Mouse (Mus musculus): ENCODE results near the gene Rps9. TPM values are rescaled to one million over a fixed set of nuclear protein-coding genes. Genes with fewer than 3 reads are reported as not detected.
"Not testable (repeated sequence)": the region's sequence is repeated elsewhere in the genome, so short reads cannot be mapped to it uniquely, and the experiment has no call there.

Rps9 gene
- polyA plus RNA-seq, 1 experiment from 2014 or later: 1,214 TPM

- not testable (repeated sequence) for DNase-seq (ENCODE audit: low spot score); H3K4me1 ChIP-seq (replicated peaks; ENCODE audit: control insufficient read depth, insufficient read depth, low read length); H3K36me3 ChIP-seq (ENCODE audit: control insufficient read depth, insufficient read depth, low read length); H3K27ac ChIP-seq (ENCODE audit: low read depth, low read length); H3K9me3 ChIP-seq (ENCODE audit: control insufficient read depth, low read length); H3K4me3 ChIP-seq (ENCODE audit: low read depth, low read length); H3K27me3 ChIP-seq (ENCODE audit: control insufficient read depth, insufficient read depth, low read length); ATAC-seq (replicated peaks; ENCODE audit: low FRiP score); H3K4me2 ChIP-seq (ENCODE audit: low read depth, low read length, severe bottlenecking); H3K9ac ChIP-seq (ENCODE audit: low read length)
- 83% methylated on average over 1 of the region's 3 CpGs for WGBS
Observed at GRCm38 (mm10) chr7:3720268-3720667, 16.5 kb downstream of the Rps9 start, which contains the start of gene Pirb. TSS of gene Pirb (minus strand) at chr7:3720391.

- H3K27me3 ChIP-seq (ENCODE audit: control insufficient read depth, insufficient read depth, low read length); H3K9me3 ChIP-seq (ENCODE audit: control insufficient read depth, low read length); H3K27ac ChIP-seq (ENCODE audit: low read depth, low read length); H3K4me2 ChIP-seq (ENCODE audit: low read depth, low read length, severe bottlenecking); DNase-seq (ENCODE audit: low spot score); H3K4me1 ChIP-seq (replicated peaks; ENCODE audit: control insufficient read depth, insufficient read depth, low read length); H3K9ac ChIP-seq (ENCODE audit: low read length); H3K4me3 ChIP-seq (ENCODE audit: low read depth, low read length); H3K36me3 ChIP-seq (ENCODE audit: control insufficient read depth, insufficient read depth, low read length); ATAC-seq (replicated peaks; ENCODE audit: low FRiP score): not testable (repeated sequence)
Observed at GRCm38 (mm10) chr7:3725459-3725858, 21.7 kb downstream of the Rps9 start.

- H3K9ac ChIP-seq (ENCODE audit: low read length); DNase-seq (ENCODE audit: low spot score); H3K27me3 ChIP-seq (ENCODE audit: control insufficient read depth, insufficient read depth, low read length); H3K27ac ChIP-seq (ENCODE audit: low read depth, low read length); ATAC-seq (replicated peaks; ENCODE audit: low FRiP score); H3K36me3 ChIP-seq (ENCODE audit: control insufficient read depth, insufficient read depth, low read length); H3K4me1 ChIP-seq (replicated peaks; ENCODE audit: control insufficient read depth, insufficient read depth, low read length); H3K4me2 ChIP-seq (ENCODE audit: low read depth, low read length, severe bottlenecking); H3K4me3 ChIP-seq (ENCODE audit: low read depth, low read length); H3K9me3 ChIP-seq (ENCODE audit: control insufficient read depth, low read length): not testable (repeated sequence)
- no CpG with 5 or more reads among the region's 1 CpGs for WGBS
Observed at GRCm38 (mm10) chr7:3732675-3733074, 28.9 kb downstream of the Rps9 start.

Small RNA genes within 50 kb of the gene (microRNA-seq; reads per million reads assigned to microRNA genes)
- gene Mir3572 (ENCODE audit: insufficient number of aligned reads): 4.2 reads per million

Other genes starting within 250 kb of the Rps9 start
- not detected in 2 replicates for gene Tarm1, start 201.4 kb upstream of the Rps9 start, polyA plus RNA-seq (2014; fragmentation: Nextera tagmentation; extraction: Ambion mirVana)
- 0.15 and 0.36 TPM in 2 replicates for gene Oscar, start 87.8 kb upstream of the Rps9 start, polyA plus RNA-seq (2014; fragmentation: Nextera tagmentation; extraction: Ambion mirVana)
- 338 and 353 TPM in 2 replicates for gene Ndufa3, start 86.6 kb upstream of the Rps9 start, polyA plus RNA-seq (2014; fragmentation: Nextera tagmentation; extraction: Ambion mirVana)
- 30.0 and 31.9 TPM in 2 replicates for gene Tfpt, start 74.1 kb upstream of the Rps9 start, polyA plus RNA-seq (2014; fragmentation: Nextera tagmentation; extraction: Ambion mirVana)
- gene Prpf31, start 74.0 kb upstream of the Rps9 start, polyA plus RNA-seq (2014; fragmentation: Nextera tagmentation; extraction: Ambion mirVana): 157 and 164 TPM in 2 replicates
- gene Cnot3, start 58.7 kb upstream of the Rps9 start, polyA plus RNA-seq (2014; fragmentation: Nextera tagmentation; extraction: Ambion mirVana): 80.4 and 88.1 TPM in 2 replicates
- gene Leng1, start 38.2 kb upstream of the Rps9 start, polyA plus RNA-seq (2014; fragmentation: Nextera tagmentation; extraction: Ambion mirVana): 15.0 and 16.1 TPM in 2 replicates
- gene Tmc4, start 26.4 kb upstream of the Rps9 start, polyA plus RNA-seq (2014; fragmentation: Nextera tagmentation; extraction: Ambion mirVana): 2.1 and 3.5 TPM in 2 replicates
- gene Tsen34, start 11.1 kb upstream of the Rps9 start, polyA plus RNA-seq (2014; fragmentation: Nextera tagmentation; extraction: Ambion mirVana): 243 and 269 TPM in 2 replicates
- 37.1 and 40.2 TPM in 2 replicates for gene Mboat7, start 10.5 kb upstream of the Rps9 start, polyA plus RNA-seq (2014; fragmentation: Nextera tagmentation; extraction: Ambion mirVana)
- 0.12 and 0.27 TPM in 2 replicates for gene Pirb, start 16.4 kb downstream of the Rps9 start, polyA plus RNA-seq (2014; fragmentation: Nextera tagmentation; extraction: Ambion mirVana)
- gene Gm15448, start 121.7 kb downstream of the Rps9 start, polyA plus RNA-seq (2014; fragmentation: Nextera tagmentation; extraction: Ambion mirVana): not detected in 2 replicates
- not detected in 2 replicates for gene Pira2, start 141.1 kb downstream of the Rps9 start, polyA plus RNA-seq (2014; fragmentation: Nextera tagmentation; extraction: Ambion mirVana)
- gene Gm14548, start 194.1 kb downstream of the Rps9 start, polyA plus RNA-seq (2014; fragmentation: Nextera tagmentation; extraction: Ambion mirVana): not detected in 2 replicates
- not detected in 2 replicates for gene Lilra6, start 211.5 kb downstream of the Rps9 start, polyA plus RNA-seq (2014; fragmentation: Nextera tagmentation; extraction: Ambion mirVana)

Measured in forebrain, embryonic 11.5 days (tissue).